Mouse (Mus musculus): ENCODE results near the gene Smim14.

Smim14 gene

DNA sequence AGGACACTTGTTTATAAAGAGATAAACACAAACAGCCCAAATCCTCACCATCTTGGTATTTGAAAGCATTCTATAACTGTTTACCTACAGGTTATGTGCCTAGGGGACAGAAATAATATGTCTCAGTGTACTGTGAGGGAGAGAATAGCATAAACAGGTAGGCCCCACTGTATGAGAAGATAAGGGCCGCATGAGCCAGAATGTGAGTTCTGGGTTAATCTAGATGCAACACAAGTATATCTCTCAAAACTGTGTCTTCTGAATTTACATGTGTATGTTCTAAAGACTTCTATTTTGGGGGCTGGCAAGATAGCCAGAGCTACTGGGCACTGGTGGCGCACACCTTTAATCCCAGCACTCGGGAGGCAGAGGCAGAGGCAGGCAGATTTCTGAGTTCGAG lies 60.2 kb downstream of the Smim14 start:
- CTCF ChIA-PET = interaction anchor here (0.6 kb wide), 1 partner anchor 223 kb away, joined by 3 read pairs; no protein-coding TSS in a partner anchor

DNA sequence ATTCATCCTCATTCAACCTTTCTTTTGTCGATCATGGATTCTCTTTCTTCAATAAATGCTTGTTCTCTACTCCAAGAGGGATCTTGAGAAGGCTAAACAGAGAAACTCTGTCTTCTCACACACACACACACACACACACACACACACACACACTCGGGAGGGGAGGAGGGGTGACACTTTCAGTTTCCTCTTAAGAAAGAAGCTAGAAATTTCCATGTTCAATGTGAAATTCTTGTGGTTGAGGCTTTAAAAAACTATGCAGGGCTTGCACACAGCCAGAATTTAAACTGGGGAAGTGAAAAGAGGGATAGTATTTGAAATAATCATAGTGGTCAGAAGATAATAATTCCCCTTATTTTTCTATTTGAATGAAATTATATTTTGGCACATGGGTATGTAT lies 61.2 kb downstream of the Smim14 start:
- CTCF ChIA-PET = interaction anchor here (0.9 kb wide), 1 partner anchor 10 kb away, joined by 5 read pairs; no protein-coding TSS in a partner anchor

DNA sequence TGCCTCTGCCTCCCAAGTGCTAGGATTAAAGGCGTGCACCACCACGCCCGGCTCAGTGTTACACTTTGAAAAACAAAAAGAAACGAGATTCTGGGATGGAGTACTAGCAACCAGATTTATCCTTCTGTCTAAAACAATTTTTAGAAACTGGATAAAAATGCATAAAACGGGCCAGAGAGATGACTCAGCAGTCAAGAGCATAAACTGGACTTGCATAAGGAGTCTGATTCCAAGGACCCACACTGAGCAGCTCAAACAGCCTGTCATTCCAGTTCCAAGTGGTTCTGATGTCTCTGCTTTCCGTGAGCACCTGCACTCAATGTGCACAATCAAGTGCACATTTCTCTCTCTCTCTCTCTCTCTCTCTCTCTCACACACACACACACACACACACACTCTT lies 67.2 kb downstream of the Smim14 start:
- CTCF ChIA-PET = no interaction called here

DNA sequence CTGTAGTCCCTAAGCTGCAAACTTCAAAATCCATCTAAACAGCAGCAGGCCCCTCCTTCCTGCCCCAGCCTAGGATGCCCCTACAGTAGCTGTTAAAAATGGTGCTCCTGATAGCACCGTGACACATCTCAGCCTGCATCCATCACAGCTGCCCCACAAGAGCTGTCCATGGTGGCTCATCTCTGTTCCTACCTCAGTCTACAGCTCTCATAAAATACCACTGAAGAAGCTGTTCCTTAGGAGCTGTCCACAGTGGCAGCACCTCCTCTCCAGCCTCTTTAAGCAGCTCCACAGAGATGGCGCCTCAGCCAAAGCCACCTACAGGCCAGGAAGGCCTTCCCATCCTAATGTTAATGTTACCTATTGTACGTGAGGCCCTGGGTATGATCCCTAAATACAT lies 70.1 kb downstream of the Smim14 start:
- CTCF ChIA-PET = no interaction called here

DNA sequence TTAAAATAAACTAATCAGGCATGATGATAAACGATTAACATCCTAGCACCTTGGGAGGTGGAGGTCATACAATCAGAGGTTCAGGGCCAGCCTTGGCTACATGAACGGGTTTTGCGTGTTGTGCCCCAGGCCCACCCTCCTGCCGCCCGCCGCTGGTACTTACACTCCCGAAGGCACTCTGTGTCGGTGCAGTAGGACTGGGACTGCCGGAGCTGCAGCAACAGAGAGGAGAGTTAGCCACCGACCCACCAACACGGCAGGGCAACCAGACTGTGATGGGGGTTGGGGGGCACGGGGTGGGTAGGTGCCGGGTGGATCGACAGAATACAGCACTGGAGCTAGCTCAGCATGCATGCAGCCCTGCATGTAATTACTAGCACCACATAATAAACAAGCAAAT lies 76.6 kb downstream of the Smim14 start:
- CTCF ChIA-PET = no interaction called here

DNA sequence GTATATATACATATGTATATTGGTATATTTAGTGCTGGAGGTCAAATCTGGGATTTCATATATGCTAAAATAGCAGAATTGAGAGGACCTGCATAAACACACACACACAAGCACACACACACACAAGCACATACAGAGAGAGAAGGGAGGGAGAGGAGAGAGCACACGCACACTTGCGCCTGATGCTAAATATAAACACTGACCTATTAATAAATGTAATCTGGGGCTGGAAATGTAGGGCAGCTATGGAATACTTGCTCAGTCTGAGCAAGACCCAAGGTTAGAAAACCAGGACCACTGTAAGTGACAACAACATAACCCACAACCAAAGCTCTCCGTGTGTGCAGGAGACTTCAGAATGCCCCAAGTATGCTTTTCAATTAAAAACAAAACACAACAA lies 77.5 kb downstream of the Smim14 start:
- CTCF ChIA-PET = no interaction called here

GRCm38 (mm10) chr5:65457846-65458245 lies 79.1 kb downstream of the Smim14 start:
- CTCF ChIA-PET = interaction anchor here (0.6 kb wide), 1 partner anchor 1197 kb away, joined by 3 read pairs; no protein-coding TSS in a partner anchor

GRCm38 (mm10) chr5:65457086-65457827 lies 79.7 kb downstream of the Smim14 start:
- CTCF ChIA-PET = interaction anchor here (0.6 kb wide), 1 partner anchor 1196 kb away, joined by 3 read pairs; no protein-coding TSS in a partner anchor

DNA sequence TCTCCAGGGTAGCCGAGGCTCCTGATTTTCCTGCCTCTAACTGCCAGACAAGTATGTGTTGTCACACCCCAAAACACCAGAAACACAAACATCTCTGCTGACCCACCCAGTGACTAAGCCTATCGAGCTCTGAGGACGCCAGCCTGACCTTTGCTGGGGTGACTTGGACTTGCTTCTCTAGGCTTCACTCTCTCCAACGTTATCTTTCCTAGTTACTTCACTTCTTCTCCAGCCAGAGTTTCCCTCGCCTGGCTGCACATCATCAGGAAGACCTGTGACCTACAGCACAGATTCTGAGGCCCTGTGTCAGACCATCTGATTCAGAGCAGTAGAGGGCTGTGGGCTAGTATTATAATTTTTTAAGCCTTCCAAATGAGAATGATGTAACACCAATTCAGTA lies 82.2 kb downstream of the Smim14 start:
- CTCF ChIA-PET = no interaction called here

DNA sequence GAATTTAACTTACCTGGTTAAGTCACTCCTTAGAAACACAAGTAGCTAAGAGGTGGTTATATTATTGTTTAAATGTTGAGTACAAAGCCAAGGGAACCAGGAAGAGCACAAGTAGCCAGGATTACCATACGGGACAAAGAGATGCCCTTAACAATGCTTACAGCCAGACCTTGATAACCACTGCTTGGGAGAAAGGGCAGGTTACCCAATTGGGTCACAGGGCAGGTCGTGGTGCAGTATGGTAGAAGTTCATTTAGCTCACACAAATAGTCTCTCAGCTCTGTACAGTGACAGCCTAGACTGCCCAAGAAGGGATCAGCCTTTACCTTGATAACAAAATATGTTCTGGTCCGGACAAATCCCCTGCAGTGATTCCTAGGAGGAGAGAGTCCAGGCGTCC lies 88.0 kb downstream of the Smim14 start:
- CTCF ChIA-PET = interaction anchor here (0.6 kb wide), 1 partner anchor 19 kb away, joined by 4 read pairs; no protein-coding TSS in a partner anchor

DNA sequence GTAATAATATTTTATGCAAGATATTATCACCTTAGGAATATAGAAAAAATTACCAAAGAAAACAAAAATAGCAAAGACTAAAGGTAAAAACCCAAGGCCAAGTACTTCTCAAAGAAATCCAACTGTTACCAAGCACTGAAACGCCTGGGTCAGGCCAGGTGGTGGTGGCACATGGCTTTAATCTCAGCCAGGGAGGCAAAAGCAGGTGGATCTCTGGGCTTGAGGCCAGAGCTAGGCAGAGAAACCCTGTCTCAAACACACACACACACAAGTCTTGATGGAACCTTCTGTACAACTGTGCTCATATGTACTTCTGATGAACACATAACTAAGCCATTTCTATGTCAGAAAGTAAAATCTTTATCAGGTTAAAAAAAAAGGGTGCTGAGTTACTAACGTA lies 89.2 kb downstream of the Smim14 start:
- CTCF ChIA-PET = interaction anchor here (0.6 kb wide), 1 partner anchor 26 kb away, joined by 4 read pairs; no protein-coding TSS in a partner anchor

- CTCF ChIA-PET = interaction anchor here (0.5 to 0.6 kb wide), 2 partner anchors 71 to 190 kb away, joined by 3 read pairs; no protein-coding TSS in a partner anchor
Measured at GRCm38 (mm10) chr5:65446756-65447155, 90.2 kb downstream of the Smim14 start.

DNA sequence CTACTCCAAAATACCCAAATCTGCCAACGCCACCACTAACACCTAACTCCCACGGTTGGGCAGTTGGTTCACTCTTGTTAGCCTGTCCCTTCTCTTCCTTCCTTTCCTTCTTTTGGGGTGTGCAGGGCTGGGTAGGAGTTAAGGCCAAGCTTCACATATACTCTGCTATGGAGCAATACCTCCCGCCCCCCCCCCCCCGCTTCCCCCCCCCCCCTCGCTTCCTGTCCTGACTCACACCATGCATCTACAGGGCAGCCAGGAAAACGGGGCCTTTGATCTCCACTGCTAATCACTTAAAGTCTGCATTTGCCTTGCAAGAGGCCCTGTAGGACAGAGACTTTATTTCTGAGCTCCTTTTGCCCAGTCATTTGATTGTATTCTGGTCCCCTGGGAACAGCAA lies 92.0 kb downstream of the Smim14 start:
- CTCF ChIA-PET = no interaction called here

- CTCF ChIA-PET = no interaction called here
Measured at GRCm38 (mm10) chr5:65438041-65438440, 98.9 kb downstream of the Smim14 start.

- CTCF ChIA-PET = interaction anchor here (0.5 to 0.8 kb wide), 3 partner anchors 11 to 365 kb away, joined by 4 to 11 read pairs (median 9); no protein-coding TSS in a partner anchor
Measured at GRCm38 (mm10) chr5:65435806-65436561, 101.0 kb downstream of the Smim14 start, which contains the start of gene Ugdh. Gene Ugdh (minus strand): TSS chr5:65435949.

- CTCF ChIA-PET = interaction anchor here (0.5 to 0.8 kb wide), 4 partner anchors 8 to 365 kb away, joined by 4 to 11 read pairs (median 8); no protein-coding TSS in a partner anchor
Measured at GRCm38 (mm10) chr5:65435363-65435805, 101.6 kb downstream of the Smim14 start.

GRCm38 (mm10) chr5:65434471-65435362 lies 102.3 kb downstream of the Smim14 start:
- CTCF ChIA-PET = interaction anchor here (0.6 to 0.8 kb wide), 4 partner anchors 9 to 918 kb away, joined by 6 to 11 read pairs (median 8); no protein-coding TSS in a partner anchor

DNA sequence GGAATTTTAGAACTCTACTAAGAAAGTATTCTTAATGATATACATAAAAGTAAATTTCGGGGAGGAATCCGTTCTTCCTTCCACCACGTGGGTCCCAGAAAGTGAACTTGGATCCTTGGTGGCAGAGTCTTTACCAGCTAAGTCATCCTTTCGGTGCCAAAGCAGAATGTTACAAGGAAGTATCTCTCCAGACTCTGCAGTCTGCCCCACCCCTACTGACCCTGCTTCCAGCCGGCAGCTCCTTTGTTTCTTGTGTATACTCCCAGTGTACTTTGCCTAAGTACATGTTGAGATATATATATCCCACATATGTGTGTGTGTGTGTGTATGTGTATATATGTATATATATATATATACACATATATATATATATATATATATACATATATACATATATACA lies 107.5 kb downstream of the Smim14 start:
- CTCF ChIA-PET = interaction anchor here (0.7 kb wide), 1 partner anchor 19 kb away, joined by 4 read pairs; no protein-coding TSS in a partner anchor

DNA sequence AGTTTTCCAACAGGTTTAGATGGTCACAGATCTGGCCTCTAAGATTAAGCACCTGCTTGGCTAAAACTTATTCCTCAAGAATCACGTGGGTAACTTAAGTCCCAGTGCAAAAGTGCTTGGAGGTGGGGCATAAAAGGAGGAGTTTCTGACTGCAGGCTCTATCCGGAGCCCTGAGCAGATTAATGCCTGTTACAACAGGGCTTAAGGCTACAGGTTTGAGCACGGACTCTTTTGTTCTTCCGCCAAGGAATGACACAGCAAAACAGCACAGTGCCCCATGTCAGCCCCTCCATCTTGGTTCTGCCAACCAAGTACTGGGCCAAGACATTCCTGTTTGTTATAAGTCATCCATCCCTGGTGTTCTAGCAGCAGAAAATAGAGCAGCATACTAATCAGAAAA lies 108.7 kb downstream of the Smim14 start:
- CTCF ChIA-PET = no interaction called here

DNA sequence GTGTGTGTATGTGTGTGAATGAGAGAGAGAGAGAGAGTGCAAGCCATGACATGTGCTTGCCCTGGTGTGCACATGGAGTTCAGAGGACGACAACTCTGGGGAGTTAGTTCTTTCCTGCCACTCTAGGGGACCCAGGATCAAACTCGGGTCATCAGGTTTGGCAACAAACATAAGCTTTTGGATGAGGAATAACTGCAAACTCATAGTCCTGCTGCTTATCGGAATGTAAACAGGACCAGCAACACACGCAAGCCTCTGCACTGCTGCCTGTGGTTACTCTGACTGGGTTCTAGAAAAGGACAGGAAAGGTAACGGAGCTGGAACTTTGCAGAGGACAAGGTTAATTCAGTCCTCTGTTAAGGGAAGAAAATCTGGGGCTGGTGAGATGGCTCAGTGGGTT lies 111.7 kb downstream of the Smim14 start:
- CTCF ChIA-PET = no interaction called here

DNA sequence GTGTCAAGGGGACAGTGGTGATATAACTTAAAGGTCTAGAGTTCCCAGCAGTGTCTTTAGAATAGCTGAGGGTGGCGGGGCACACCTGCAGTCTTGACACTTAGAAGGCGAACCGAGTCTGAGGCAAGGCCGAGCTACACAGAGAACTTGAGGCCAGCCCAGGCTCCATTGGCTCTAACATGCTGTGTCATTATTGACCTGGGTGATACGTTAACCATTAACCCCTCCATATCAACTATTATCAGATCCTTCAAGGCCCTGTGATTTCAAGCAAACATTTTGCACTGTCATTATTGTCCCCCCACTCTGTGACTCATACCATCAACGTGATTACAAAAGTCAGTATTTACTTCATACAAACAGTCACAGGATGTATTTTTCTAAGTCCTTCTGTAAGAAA lies 112.8 kb downstream of the Smim14 start:
- CTCF ChIA-PET = interaction anchor here (0.6 kb wide), 1 partner anchor 11 kb away, joined by 9 read pairs; the partner anchor contains the start of gene Ugdh
